Mouse (Mus musculus) C2C12 (cell line): ENCODE results near the gene Ror1. TPM values are rescaled to one million over a fixed set of nuclear protein-coding genes. Genes with fewer than 3 reads are reported as not detected.

ENCODE experiments used
- H3K27me3 ChIP-seq: one replicate; pipeline ENCODE4 v1.6.1; 2011; ENCODE audit not compliant: control insufficient read depth, insufficient read depth, insufficient read length
- H3K36me3 ChIP-seq: one replicate; pipeline ENCODE4 v1.6.1; 2011; ENCODE audit not compliant: control insufficient read depth, insufficient read depth
- H3K4me3 ChIP-seq: one replicate; pipeline ENCODE4 v1.5.1; 2011; ENCODE audit warnings: mild to moderate bottlenecking, control low read depth; ENCODE audit not compliant: poor library complexity, insufficient read depth, severe bottlenecking
- H3K79me2 ChIP-seq: one replicate; pipeline ENCODE4 v1.6.1; 2011; ENCODE audit not compliant: control insufficient read depth, insufficient read depth
- H3K79me3 ChIP-seq: one replicate; pipeline ENCODE4 v1.6.1; 2011; ENCODE audit warnings: low read depth, control low read depth
- H3ac ChIP-seq: one replicate; pipeline ENCODE3; 2011; ENCODE audit warnings: low read depth; ENCODE audit not compliant: control insufficient read depth, insufficient read length
- CEBPB ChIP-seq: IDR thresholded peaks from one replicate; pipeline ENCODE4 v1.6.1; 2011; ENCODE audit warnings: low read depth, mild to moderate bottlenecking, control low read depth, moderate library complexity
- CTCF ChIP-seq: IDR thresholded peaks from one replicate; pipeline ENCODE4 v1.5.1; 2011; ENCODE audit not compliant: control insufficient read depth, insufficient read depth, insufficient read length
- FOSL1 ChIP-seq: IDR thresholded peaks from one replicate; pipeline ENCODE4 v1.8.0; 2011; ENCODE audit warnings: mild to moderate bottlenecking, low read length; ENCODE audit not compliant: poor library complexity, insufficient read depth, severe bottlenecking
- MAX ChIP-seq: IDR thresholded peaks from one replicate; pipeline ENCODE4 v1.6.1; 2011; ENCODE audit warnings: mild to moderate bottlenecking, control low read depth
- MYOD1 ChIP-seq: IDR thresholded peaks from one replicate; pipeline ENCODE4 v1.6.1; 2011; ENCODE audit warnings: low read depth; ENCODE audit not compliant: control insufficient read depth, insufficient read length
- MYOG ChIP-seq: IDR thresholded peaks from one replicate; pipeline ENCODE4 v1.6.1; 2011; ENCODE audit not compliant: control insufficient read depth, insufficient read length; ENCODE audit errors: extremely low read depth
- USF1 ChIP-seq: IDR thresholded peaks from one replicate; pipeline ENCODE4 v1.6.1; 2011; ENCODE audit warnings: low read depth, mild to moderate bottlenecking, control low read depth, moderate library complexity
- polyA plus RNA-seq: library from polyadenylated mRNA; unstranded; fragments of >200 nt; fragmentation: generic; extraction: Trizol; gene quantifications from one replicate; pipeline ENCODE4 v1.2.1, GENCODE M21; 2012; ENCODE audit warnings: missing spikeins

Gene Ror1
- polyA plus RNA-seq, 1 experiment, result 0.04 TPM

GRCm38 (mm10) chr4:100155731-100156130 is 60.1 kb downstream of the Ror1 start:
- Histone ChIP-seq H3ac (no peak overlapping the region), H3K36me3 (no peaks in the 10 kb centered on the region), H3K4me3 (no peak overlapping the region), H3K79me2 (no peaks in the 10 kb centered on the region), H3K27me3 (peaks cover 3% of the 10 kb centered on the region), H3K79me3 (no peaks in the 10 kb centered on the region)
- TF ChIP-seq MAX, result no peak
- TF ChIP-seq FOSL1, result no peak
- no peak for TF ChIP-seq MYOG

- H3K79me2 ChIP-seq, result no peaks in the 10 kb centered on the region
- H3K36me3 ChIP-seq, result no peaks in the 10 kb centered on the region
- H3K79me3 ChIP-seq, result no peaks in the 10 kb centered on the region
- peaks cover 3% of the 10 kb centered on the region for H3K27me3 ChIP-seq
- TF ChIP-seq USF1 (no peak), CTCF (no peak), FOSL1 (no peak), MYOD1 (no peak), CEBPB (no peak), MYOG (no peak), MAX (no peak)
- H3ac ChIP-seq, result no peak overlapping the region
- H3K4me3 ChIP-seq, result no peak overlapping the region
Measured at GRCm38 (mm10) chr4:100158401-100158800, 62.8 kb downstream of the Ror1 start.

- H3K36me3 ChIP-seq, result no peaks in the 10 kb centered on the region
- no peak overlapping the region for H3K4me3 ChIP-seq
- H3K79me2 ChIP-seq, result no peaks in the 10 kb centered on the region
- no peak overlapping the region for H3ac ChIP-seq
- peaks cover 3% of the 10 kb centered on the region for H3K27me3 ChIP-seq
- TF ChIP-seq CEBPB (no peak), FOSL1 (no peak), MYOD1 (no peak), CTCF (no peak), MAX (no peak), USF1 (no peak), MYOG (no peak)
- no peaks in the 10 kb centered on the region for H3K79me3 ChIP-seq
Measured at GRCm38 (mm10) chr4:100160156-100160555, 64.6 kb downstream of the Ror1 start.

GRCm38 (mm10) chr4:100165790-100166189 is 70.2 kb downstream of the Ror1 start:
- TF ChIP-seq CEBPB (no peak), MYOG (no peak)
- H3ac ChIP-seq, result no peak overlapping the region
- no peaks in the 10 kb centered on the region for H3K27me3 ChIP-seq
- H3K79me3 ChIP-seq, result no peaks in the 10 kb centered on the region
- no peak overlapping the region for H3K4me3 ChIP-seq
- no peaks in the 10 kb centered on the region for H3K79me2 ChIP-seq
- H3K36me3 ChIP-seq, result no peaks in the 10 kb centered on the region

GRCm38 (mm10) chr4:100166871-100167270 is 71.3 kb downstream of the Ror1 start:
- no peak overlapping the region for H3ac ChIP-seq
- H3K27me3 ChIP-seq, result no peaks in the 10 kb centered on the region
- no peaks in the 10 kb centered on the region for H3K79me3 ChIP-seq
- no peaks in the 10 kb centered on the region for H3K79me2 ChIP-seq
- H3K36me3 ChIP-seq, result no peaks in the 10 kb centered on the region
- no peak overlapping the region for H3K4me3 ChIP-seq
- TF ChIP-seq MYOD1, result no peak
- no peak for TF ChIP-seq CEBPB
- no peak for TF ChIP-seq FOSL1
- TF ChIP-seq MYOG, result no peak
- TF ChIP-seq CTCF, result no peak
- TF ChIP-seq USF1, result no peak
- no peak for TF ChIP-seq MAX

GRCm38 (mm10) chr4:100169683-100170082 is 74.1 kb downstream of the Ror1 start:
- Histone ChIP-seq H3ac (no peak overlapping the region), H3K27me3 (no peaks in the 10 kb centered on the region), H3K79me2 (no peaks in the 10 kb centered on the region), H3K36me3 (no peaks in the 10 kb centered on the region), H3K4me3 (no peak overlapping the region), H3K79me3 (no peaks in the 10 kb centered on the region)
- TF ChIP-seq FOSL1, result no peak
